Mouse (Mus musculus) gastrocnemius, adult 18-20 months (tissue): ENCODE measurements around the gene Nmnat1. TPM values are rescaled to one million over a fixed set of nuclear protein-coding genes. Genes with fewer than 3 reads are reported as not detected.
A peak's percentile ranks its signal among the peaks of the same experiment; 100 is the strongest.
"Not testable (repeated sequence)": the region's sequence is repeated elsewhere in the genome, so short reads cannot be mapped to it uniquely, and the experiment has no call there.

Source experiments
- DNase-seq: peaks from one replicate; pipeline ENCODE4 v3.0.0; 2021; ENCODE audit warnings: low spot score
- total RNA-seq, 2 experiments: library from RNA; stranded (reverse); gene quantifications; 2 replicates each; pipeline ENCODE4 v1.2.3; 2021

Nmnat1 gene
- total RNA-seq, 2 experiments from 2014 or later, result 33.1 to 33.5 TPM

DNA sequence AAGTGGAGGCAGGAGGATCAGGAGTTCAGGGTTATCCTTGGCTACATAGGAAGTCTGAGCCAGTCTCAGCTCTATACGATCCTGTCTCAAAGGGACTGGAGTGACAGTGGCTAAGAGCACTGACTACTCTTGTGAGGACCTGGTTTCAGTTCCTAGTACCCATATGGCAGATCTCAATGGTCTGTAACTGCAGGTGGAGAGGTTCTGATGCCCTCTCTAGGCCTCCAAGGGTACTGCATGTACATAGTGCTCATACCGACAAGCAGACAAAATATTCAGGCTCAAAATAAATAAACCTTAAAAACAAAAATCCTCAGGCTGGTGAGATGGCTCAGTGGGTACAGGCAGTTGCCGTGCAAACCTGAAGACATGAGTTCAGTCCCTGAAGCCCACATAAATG lies 6.1 kb upstream of the Nmnat1 start:
- no peak for DNase-seq

DNA sequence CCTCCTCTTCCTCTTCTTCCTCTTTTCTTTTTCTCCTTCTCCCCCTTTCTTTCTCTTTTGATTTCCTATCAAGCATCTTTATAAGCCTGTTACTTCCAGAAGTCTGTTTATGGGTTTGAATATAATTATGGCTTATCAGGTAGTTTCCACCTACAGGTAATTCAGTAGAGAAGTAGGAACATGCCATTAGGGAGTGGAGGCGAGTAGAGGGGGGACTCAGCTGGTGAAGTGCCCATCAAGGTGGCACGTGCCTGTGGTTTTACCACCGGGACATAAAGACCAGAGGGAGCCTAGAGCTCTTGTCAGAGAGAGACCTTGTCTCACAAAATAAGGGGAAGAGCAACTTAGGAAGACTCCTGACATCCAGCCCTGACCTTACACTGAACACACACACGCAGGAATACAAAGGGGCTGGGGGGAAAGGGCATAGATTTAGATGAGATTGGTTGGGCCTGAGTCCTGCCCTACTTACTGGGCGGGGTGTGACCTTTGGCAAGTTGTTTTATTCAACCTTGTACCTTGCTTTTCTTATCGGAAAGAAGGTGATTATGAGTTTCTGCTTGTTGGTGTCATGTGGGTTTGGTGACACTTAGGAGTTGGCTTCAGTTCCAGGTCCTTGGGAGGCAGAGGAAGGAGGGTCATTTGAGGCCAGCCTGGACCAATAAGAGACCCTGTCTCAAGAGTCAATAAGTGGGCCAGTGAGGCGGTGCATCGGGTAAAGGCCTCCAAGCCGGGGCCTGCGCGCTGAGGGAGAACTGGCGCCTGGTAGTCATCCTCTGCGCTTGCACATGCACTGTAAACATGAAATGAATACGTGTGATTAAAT lies 4.6 kb upstream of the Nmnat1 start:
- DNase-seq, result no peak

DNA sequence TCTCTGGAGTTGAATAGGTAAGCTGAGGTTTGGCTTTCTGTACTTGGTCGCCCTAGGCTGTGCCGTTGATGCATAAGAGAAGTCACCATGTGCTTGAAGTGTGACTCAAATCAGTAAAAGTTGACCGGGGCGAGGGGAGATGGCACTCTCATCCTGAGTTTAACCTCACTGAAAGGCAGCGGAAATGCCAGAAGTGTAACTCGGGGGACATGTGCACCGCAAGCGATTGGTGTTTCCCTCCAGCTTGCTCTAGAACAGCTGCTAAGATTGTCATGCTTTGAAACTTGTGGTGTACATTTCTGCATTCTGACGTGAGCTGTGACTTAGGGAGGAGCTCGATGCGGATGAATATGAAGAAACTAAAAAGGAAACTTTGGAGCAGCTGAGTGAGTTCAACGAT lies 2.7 kb upstream of the Nmnat1 start:
- no peak for DNase-seq

DNA sequence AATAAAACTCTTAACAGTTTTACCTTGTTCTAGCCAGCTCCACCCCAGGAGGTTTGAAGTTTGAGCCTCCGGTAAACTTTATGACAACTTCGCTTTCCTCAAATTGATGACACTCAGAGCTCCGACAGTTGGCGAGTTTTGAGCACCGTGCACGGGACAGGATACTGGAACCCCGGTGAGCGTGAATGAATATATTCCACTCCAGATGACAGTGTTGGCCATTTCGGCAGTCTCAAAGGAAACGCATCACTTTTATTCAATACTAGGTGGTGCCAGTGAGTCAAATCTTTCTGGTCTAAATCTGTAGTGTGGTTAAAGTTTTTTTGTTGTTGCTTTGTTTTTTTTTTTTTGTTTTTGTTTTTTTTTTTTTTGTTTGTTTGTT lies 814 bp upstream of the Nmnat1 start:
- no peak for DNase-seq

DNA sequence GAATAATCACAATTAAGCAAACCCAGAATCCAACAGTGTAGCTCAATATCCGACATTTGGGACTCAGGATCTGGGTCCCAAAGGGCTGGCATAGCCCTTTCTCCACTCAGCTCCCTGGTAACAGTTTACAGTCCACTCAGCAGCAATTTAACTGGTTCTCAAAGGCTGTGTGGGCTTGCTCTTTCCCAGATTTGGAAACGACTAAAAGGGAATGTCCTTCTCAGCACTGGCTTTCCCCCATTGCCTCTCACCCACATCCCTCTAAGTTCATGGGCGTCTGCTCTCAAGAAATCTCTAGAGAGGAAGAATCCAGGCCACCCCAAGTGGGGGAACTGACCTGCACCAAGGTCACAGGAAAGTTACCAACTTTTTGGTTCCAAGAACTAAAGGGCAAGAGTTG lies 436 bp downstream of the Nmnat1 start:
- no peak for DNase-seq

DNA sequence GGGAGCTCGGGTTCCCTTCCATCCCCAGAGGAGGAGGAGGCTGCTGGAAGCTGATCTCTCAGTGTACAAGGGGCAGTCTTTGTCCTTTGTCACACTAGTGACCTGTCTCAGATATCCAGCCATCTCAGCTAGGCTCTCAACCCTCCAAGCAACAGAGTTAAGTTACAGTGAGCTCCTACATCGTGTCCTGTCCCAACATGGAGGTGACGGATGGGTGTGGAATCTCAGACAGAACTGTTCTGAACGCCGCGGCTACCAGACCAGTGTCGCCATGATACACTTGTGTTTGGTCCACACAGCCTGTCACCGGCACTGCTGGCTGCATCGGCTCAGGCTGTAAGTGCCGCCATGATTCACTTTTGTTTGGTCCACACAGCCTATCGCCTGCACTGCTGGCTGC lies 7.9 kb downstream of the Nmnat1 start, which contains the start of gene Tmem274:
Gene Tmem274, plus strand, starts transcription at position 301 of the 400 bp plus-strand sequence.
- DNase-seq, result no peak

DNA sequence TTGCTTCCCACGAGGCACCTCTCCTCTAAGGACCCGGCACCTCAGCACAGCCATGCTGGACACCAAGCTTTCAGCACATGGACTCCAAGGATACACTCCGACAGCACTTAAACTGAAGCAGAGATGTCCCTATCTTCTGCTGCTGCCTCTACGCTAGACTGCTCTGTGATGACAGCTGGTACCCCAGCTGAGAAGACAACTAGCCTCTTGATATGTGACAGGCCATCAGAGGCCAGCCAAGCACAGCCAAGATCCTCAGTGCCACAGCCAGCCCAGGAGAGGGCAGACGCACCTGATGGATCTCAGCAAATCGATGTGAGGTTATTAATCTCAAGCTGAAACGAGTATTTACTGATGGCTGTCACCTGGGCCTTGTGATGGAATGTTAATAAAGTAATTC lies 9.9 kb downstream of the Nmnat1 start:
- DNase-seq, result no peak

DNA sequence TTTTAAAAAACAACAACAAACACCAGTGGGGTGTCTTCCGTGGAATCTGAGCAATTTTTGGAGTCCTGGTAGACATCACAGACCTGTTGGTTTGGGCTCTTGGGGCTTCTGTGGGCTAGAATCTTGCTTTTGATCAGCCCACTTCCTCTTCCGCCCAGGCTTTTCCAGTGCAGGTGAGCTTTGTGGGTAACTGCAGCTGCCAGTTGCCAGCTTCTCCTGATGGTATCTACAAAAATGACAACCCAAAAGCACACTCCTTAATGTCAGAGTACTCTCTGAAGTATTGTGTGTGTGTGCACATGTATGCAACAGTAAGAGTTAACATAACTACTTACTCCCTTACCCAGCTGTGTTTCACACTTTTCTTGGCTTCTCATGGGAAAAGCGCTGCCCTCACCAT lies 15.4 kb downstream of the Nmnat1 start:
- no peak for DNase-seq

DNA sequence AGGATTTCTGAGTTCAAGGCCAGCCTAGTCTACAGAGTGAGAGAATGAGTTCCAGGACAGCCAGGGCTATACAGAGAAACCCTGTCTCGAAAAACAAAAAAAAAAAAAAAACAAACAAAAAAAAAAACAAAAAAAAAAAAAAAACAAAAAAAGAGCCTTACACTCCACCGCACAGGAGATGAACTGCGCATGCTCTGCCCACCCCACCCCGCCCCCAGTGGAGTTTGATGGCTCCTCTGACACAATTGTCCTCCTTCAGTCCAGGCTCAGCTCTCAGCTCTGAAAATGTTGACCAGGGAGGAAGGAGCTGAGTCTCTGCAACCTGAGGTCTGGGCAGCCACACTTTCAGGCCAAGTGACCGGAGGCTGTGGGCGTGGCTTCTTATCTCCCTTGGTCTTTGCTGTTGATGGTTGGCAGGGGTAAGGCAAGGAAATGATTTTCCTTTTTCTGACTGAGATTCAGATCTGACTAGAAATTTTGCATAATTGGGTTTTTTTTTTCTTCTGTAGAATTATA lies 21.5 kb downstream of the Nmnat1 start:
- no peak for DNase-seq

DNA sequence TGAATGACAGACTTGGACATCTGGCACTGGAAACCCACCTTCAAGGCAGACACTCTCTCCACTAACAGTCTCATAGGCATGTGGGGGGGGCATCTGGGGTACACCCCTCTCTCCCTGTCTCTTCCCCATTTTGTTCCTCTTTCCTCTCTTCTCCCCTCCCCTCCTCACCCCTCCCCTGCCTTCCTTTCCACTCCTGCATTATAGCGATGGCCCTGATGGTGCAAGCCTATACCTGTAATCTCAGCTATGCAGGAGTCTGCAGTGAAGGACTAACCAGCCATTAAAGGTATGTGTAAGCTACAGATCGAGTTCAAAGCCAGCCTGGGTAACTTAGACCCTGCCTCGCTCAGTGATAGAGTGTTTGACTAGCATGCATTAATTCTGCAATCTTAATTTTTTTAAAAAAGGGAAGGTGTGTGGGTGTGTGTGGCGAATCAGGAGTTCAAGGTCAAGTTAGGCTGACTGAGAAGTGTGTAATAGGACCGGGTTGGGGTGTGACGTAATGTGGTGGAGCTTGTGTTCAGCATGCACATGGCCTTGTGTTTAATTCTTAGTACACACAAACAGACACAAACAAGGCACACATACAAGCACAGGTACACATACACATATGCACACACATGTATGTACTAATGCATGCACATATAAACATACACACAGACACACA lies 22.6 kb downstream of the Nmnat1 start:
- no peak for DNase-seq

DNA sequence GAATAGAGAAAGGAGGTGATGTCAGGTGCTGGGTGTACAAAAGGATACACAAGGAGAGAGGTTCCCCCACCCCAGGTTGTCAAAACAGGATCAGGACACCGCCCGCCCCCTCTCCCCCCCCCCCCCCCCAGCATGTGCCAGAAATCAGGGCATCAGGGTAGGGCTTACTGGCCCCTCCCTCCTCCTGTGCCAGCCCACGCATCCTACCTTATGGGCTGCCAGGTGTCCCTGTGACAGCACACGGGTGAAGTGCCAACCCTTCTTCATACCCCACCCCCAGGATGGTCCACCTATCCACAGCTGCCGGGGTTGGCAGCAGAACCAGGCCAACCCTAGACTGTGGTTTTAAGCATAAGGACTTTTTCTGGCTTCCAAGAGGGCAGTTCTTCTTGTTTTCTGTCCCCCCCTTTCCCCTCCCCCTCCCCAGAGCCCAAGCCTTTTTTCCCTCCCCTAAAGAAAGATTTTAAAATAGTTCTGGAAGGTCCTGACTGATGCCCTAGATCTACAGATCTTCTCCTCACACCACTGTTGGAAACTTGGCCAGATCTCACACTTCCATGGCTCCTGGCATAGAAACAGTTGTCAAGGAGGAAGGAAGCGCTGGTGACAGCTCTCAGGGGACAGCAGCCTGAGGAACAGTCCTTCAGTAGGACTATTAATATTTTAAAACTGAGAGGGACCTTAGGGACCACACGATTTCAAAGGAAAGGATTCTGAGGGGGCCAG lies 23.3 kb downstream of the Nmnat1 start:
- no peak for DNase-seq

DNA sequence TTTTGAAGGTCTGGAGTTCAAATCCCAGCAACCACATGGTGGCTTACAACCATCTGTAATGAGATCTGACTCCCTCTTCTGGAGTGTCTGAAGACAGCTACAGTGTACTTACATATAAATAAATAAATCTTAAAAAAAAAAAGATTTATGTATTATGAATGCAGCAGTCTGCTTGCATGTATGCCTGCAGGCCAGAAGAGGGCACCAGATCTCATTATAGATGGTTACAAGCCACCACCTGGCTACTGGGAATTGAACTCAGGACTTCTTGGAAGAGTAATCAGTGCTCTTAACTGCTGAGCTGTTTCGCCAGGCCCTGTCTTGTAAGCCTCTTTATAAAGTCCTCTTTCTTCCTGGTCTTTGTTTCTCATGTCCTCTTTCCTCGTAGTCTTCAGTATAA lies 24.5 kb downstream of the Nmnat1 start:
- DNase-seq, result not testable (repeated sequence)

DNA sequence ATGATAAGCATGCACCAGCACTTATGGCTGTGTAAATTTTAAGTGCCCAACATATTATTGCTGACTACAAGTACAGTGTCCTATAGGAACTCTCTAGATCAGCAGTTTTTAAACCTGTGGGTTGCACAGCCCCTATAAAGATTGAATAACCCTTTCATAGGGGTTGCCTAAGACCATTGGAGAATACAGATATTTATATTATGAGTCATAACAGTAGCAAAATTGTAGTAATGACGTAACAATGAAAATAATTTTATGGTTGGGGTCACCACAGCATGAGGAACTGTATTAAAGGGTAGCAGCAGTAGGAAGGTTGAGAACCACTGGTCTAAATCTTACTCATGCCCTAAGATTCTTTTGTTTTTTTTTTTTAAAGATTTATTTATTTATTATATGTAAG lies 25.6 kb downstream of the Nmnat1 start:
- DNase-seq, result no peak

DNA sequence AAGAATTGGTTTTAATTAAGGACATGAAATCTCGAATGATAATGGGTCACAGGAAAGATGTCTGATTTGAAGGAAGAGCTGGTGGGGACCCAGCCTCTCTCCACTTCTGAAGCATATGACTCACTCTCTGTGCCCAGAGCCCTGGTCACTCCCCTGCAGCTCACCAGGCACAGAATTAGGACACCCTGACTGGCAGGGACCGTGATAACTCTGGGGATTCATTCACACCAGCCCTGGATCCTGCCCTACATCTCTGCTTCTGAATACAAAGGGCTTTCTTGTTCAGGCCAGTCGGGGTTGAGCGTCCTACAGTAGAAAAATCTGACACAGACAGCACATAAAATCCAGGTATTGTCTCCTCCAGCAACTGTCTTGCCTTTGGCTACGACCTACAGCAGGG lies 26.5 kb downstream of the Nmnat1 start:
- DNase-seq, result no peak

DNA sequence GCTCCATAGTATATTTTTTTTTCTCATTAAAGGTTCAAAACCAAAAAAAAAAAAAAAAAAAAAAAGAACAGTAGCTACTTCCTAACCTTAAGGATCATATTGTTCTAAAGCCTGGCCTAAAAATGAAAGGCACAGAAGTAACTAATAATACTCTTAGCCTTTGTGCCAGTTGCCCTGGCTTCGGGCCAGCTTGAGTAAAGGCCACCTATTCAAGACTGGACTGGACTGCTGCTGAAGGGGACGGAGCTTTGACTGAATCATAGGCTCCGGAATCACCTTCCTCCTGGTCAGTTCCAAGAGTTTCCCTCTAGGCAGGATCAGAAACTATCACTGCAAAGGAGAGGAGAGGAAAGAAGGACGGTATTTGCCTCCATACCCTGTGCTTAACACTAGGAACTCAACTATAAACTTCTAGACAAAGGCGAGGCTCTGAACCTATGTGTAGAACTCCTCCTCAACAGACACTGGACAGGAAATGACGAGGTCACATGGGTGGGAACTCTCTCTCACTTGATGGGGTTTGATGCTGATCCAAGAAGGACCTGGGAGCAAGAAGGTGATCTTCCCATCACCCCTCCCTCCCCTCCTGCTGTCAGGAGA lies 27.1 kb downstream of the Nmnat1 start:
- peak; percentile 31 for DNase-seq

DNA sequence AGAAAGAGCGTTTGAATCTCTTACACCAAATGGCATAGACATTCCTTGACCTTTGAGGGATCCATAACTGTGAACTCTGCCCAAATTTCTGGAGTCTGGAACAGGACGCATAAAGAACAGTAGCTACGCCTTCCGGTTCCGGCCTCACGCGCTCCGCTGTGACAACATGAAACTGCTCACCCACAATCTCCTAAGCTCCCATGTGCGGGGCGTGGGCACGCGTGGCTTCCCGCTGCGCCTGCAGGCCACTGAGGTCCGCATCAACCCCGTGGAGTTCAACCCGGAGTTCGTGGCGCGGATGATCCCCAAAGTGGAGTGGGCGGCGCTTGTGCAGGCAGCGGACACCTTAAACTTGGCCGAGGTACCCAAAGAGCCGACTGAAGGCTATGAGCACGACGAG lies 27.8 kb downstream of the Nmnat1 start:
- not testable (repeated sequence) for DNase-seq

DNA sequence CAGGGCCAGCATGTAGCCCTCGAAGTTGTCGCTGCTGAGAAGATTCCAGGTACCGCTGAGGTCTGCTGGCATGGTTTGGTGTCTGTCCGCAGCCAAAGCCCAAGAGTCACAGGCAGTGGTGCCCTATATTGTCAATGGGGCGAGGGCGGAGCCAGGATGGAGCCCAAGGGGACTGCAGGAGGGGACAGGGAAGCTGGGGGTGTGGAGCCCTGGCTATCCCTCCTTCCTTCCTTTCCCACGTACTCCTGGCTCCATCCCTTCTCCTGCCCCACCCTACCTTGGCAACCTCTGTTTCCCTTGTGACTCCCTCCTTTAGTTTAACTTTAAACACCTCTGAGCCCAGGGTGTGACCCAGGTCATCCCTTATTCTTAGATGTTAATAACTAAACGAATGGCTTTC lies 30.1 kb downstream of the Nmnat1 start, which contains the start of gene Rbp7:
Gene Rbp7, minus strand, starts transcription at position 100 of the 400 bp plus-strand sequence.
- peak; percentile 17 for DNase-seq

DNA sequence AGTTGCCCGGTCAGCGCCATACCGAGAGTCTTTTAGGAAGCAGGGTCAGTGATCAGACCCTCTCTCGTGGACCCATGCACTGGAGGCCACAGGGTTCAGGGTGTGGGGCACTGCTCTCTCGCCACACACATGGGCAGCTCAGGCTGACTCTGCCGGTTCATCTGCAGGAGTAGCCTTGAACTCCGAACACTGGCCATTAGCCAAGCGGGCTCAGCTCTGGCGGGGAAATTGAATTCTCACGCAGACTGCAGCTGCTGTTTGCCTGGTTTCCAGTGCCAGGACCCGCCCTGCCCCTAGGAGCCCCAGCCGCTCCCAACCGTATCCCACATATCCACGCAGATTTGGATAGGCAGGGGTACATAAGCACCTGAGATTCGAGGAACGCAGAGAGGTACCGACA lies 30.7 kb downstream of the Nmnat1 start:
- DNase-seq, result no peak

DNA sequence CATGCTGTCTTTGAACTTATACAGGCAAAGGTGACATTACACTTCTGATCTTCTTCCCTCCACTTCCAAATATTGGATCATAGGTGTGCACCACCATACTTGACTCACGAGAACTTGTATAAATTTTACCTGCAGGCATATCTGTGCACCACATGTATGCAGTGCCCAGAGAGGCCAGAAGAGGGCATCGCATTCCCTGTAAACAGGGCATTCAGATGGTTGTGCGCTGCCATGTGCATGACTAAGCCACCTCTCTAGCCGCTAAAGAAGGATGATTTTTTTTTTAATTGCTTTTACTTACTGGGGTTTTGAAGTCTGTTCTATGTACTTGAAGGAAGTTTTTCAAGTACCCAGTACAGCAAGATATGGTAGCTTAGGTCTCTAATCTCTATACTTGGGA lies 31.3 kb downstream of the Nmnat1 start:
- peak; percentile 26 for DNase-seq

DNA sequence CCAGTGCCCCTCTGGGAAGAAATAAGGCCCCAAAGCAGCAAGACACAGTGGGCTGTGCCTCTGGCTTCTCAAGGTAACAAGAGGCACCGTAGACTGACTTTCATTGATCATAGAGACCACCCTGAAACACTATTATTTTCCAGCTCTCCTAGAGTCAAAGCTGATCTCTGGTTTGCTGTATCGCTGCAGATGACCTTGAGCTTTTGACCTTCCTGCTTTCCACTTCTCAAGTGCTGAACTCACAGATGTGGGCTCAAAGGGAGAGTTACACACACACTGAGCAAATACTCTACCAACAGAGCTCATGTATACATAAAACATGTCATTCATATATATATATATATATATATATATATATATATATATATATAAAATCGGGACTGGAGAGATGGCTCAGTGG lies 34.4 kb downstream of the Nmnat1 start:
- no peak for DNase-seq

DNA sequence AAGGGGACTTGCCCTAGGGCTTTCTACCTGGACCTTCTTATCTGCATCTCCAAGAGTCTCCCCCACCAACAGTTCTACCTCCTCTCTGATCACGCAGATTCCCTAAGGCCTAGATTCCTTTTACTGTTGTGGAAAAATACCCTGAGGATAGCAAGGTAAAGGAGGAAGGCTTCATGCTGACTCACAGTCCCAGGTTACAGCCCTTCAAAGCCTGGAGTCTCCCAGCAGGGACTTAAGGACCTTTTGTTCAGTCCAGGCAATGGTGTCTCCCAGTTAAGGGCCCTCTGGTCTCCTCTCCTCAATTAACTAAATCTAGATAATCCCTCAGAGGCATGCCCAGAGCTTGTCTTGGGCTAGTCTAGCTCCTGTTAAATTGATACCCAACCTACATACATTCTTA lies 38.7 kb downstream of the Nmnat1 start:
- DNase-seq, result no peak

DNA sequence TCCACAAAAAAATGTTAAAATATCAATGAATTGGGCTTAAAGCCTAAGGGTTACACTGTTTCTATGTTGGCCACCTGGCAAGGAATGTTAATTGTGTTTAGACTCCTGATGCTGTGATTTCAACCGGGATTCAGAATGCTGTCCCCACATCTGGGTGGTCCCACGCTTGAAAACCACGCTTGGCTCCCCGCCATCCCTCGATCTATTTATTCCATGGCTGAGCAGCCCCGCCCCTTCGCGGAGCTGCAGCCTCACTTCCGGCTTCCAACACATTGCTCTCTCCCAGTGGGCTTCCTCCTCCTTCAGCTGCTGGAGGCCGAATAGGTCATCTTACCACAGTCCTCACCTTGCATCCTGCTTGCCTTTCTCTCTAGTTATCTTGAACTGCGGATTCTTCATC lies 39.1 kb downstream of the Nmnat1 start:
- DNase-seq, result peak; percentile 17
